Mouse (Mus musculus) cerebellum, adult 2 months (tissue): ENCODE data around the gene Cemip2.

Experiments used
- CTCF ChIP-seq: fragments of 200-500 bp; IDR thresholded peaks from 2 replicates; pipeline ENCODE4 v1.5.1; 2011; ENCODE audit warnings: low read depth, mild to moderate bottlenecking, control low read depth, low read length, moderate library complexity, borderline replicate concordance; ENCODE audit not compliant: insufficient read depth
- POLR2A ChIP-seq: fragments of 200-500 bp; IDR thresholded peaks from 2 replicates; pipeline ENCODE4 v1.6.1; 2011; ENCODE audit warnings: low read length, control low read depth, borderline replicate concordance; ENCODE audit not compliant: insufficient read depth

DNA sequence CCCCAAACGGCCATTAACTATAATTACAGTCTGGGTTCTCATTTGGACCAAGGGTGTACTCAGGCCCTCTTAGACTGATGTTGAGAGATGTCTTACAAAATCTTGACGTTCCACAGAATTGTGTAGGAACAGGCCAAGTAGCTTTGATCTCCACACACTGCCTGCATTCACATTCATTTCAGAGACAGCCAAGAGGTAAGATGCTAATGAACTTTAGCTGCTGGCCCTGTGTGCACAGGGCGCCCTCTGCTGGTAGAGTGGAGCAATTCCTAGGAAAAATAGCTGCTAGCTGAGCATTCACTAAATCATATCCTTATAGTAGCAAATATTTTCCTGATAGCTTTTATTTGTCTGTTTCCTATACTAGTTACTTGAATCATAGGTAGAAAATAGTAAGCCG lies 30.8 kb upstream of the Cemip2 start:
- TF ChIP-seq POLR2A (no peak), CTCF (peak; percentile 95)
